Mouse (Mus musculus) liver, embryonic 14.5 days (tissue): ENCODE results near the gene Tenm2.

Source experiments
- CTCF ChIP-seq: IDR thresholded peaks from 2 replicates; pipeline ENCODE4 v1.5.1; 2016; ENCODE audit warnings: antibody characterized with exemption, low read depth, control low read depth
- EP300 ChIP-seq: IDR thresholded peaks from 2 replicates; pipeline ENCODE4 v1.6.1; 2016; ENCODE audit warnings: antibody characterized with exemption, low read depth

GRCm38 (mm10) chr11:36690826-36691225 lies 544.9 kb downstream of the Tenm2 start:
- no peak for TF ChIP-seq CTCF
- TF ChIP-seq EP300 = no peak
